Mouse (Mus musculus) MEL (cell line): ENCODE data around the gene Sorcs2. TPM values are rescaled to one million over a fixed set of nuclear protein-coding genes. Genes with fewer than 3 reads are reported as not detected.

ENCODE experiments used
- DNase-seq: peaks from one replicate; pipeline ENCODE4 v3.0.0; 2011; ENCODE audit warnings: low read depth, low spot score
- H3K27ac ChIP-seq: 2 replicates; pipeline ENCODE4 v1.5.1; 2012; ENCODE audit warnings: low read depth, mild to moderate bottlenecking, control low read depth, low read length, moderate library complexity; ENCODE audit not compliant: control insufficient read depth
- H3K27me3 ChIP-seq, 2 experiments: fragments of 150-350 bp in 1 of 2; sonication (generic) in 1 of 2; 2 replicates each; pipeline ENCODE4 v1.6.1; 2012; ENCODE audit warnings: low read length in 2 of 2, mild to moderate bottlenecking in 2 of 2, improper control_type of control experiment in 1 of 2, moderate library complexity in 1 of 2; ENCODE audit not compliant: insufficient read depth in 2 of 2, control insufficient read depth in 1 of 2
- H3K36me3 ChIP-seq, 2 experiments: 2 replicates each; pipeline ENCODE4 v1.6.1; 2012 to 2014; ENCODE audit warnings: low read length in 2 of 2, improper control_type of control experiment in 1 of 2, inconsistent platforms in 1 of 2, mild to moderate bottlenecking in 1 of 2; ENCODE audit not compliant: insufficient read depth in 2 of 2, control insufficient read depth in 1 of 2
- H3K4me1 ChIP-seq, 2 experiments: fragments of 150-350 bp in 1 of 2; sonication (generic) in 1 of 2; 2 replicates each; pipeline ENCODE4 v1.6.1; 2012; ENCODE audit warnings: low read length in 2 of 2, improper control_type of control experiment in 1 of 2, mild to moderate bottlenecking in 1 of 2; ENCODE audit not compliant: insufficient read depth in 2 of 2, control insufficient read depth in 1 of 2
- H3K4me3 ChIP-seq, 2 experiments: fragments of 150-350 bp in 1 of 2; sonication (generic) in 1 of 2; 2 replicates each; pipeline ENCODE4 v1.5.1; 2012; ENCODE audit warnings: low read depth in 2 of 2, low read length in 2 of 2, mild to moderate bottlenecking in 2 of 2, moderate library complexity in 2 of 2, control low read depth in 1 of 2, improper control_type of control experiment in 1 of 2; ENCODE audit not compliant: control insufficient read depth in 1 of 2, insufficient read depth in 1 of 2
- H3K79me2 ChIP-seq: 2 replicates; pipeline ENCODE4 v1.6.1; 2012; ENCODE audit warnings: mild to moderate bottlenecking, low read length, moderate library complexity; ENCODE audit not compliant: control insufficient read depth, poor library complexity, insufficient read depth
- H3K9ac ChIP-seq: 2 replicates; pipeline ENCODE4 v1.6.1; 2012; ENCODE audit warnings: low read depth, mild to moderate bottlenecking, control low read depth, low read length, moderate library complexity; ENCODE audit not compliant: control insufficient read depth, poor library complexity, severe bottlenecking
- H3K9me3 ChIP-seq: fragments of 150-350 bp; sonication (generic); replicated peaks from 2 replicates; pipeline ENCODE4 v1.6.1; 2012; ENCODE audit warnings: mild to moderate bottlenecking, low read length, improper control_type of control experiment, moderate library complexity; ENCODE audit not compliant: insufficient read depth
- ELF1 ChIP-seq: IDR thresholded peaks from 2 replicates; pipeline ENCODE4 v1.6.1; 2014; ENCODE audit warnings: low read depth, mild to moderate bottlenecking, inconsistent platforms, low read length, improper control_type of control experiment, moderate library complexity
- GABPA ChIP-seq: IDR thresholded peaks from 2 replicates; pipeline ENCODE4 v1.6.1; 2012; ENCODE audit warnings: low read depth, mild to moderate bottlenecking, inconsistent platforms, low read length, improper control_type of control experiment, moderate library complexity
- JUND ChIP-seq: IDR thresholded peaks from 2 replicates; pipeline ENCODE4 v1.6.1; 2011; ENCODE audit warnings: low read depth, mild to moderate bottlenecking, improper control_type of control experiment, low read length
- KAT2A ChIP-seq: conservative IDR thresholded peaks from 2 replicates; pipeline ENCODE4 v1.6.1; 2012; ENCODE audit warnings: low read depth, low read length, improper control_type of control experiment, inconsistent platforms
- MAX ChIP-seq: IDR thresholded peaks from 2 replicates; pipeline ENCODE4 v1.6.1; 2011; ENCODE audit warnings: low read length, improper control_type of control experiment
- MXI1 ChIP-seq: IDR thresholded peaks from 2 replicates; pipeline ENCODE4 v1.6.1; 2011; ENCODE audit warnings: mild to moderate bottlenecking, low read depth, low read length, improper control_type of control experiment
- MYB ChIP-seq: IDR thresholded peaks from 2 replicates; pipeline ENCODE4 v1.6.1; 2011; ENCODE audit warnings: mild to moderate bottlenecking, low read depth, low read length, improper control_type of control experiment
- MYC ChIP-seq: IDR thresholded peaks from 2 replicates; pipeline ENCODE4 v1.6.1; 2011; ENCODE audit warnings: low read depth, mild to moderate bottlenecking, low read length, improper control_type of control experiment, moderate library complexity
- NRF1 ChIP-seq: IDR thresholded peaks from 2 replicates; pipeline ENCODE4 v1.6.1; 2014; ENCODE audit warnings: low read depth, mild to moderate bottlenecking, inconsistent platforms, low read length, improper control_type of control experiment, moderate library complexity; ENCODE audit not compliant: poor library complexity, insufficient read depth, severe bottlenecking
- POLR2AphosphoS2 ChIP-seq: IDR thresholded peaks from 2 replicates; pipeline ENCODE4 v1.6.1; 2011; ENCODE audit warnings: low read length, improper control_type of control experiment
- RCOR1 ChIP-seq: IDR thresholded peaks from 2 replicates; pipeline ENCODE4 v1.6.1; 2012; ENCODE audit warnings: low read depth, mild to moderate bottlenecking, inconsistent platforms, low read length, improper control_type of control experiment
- SIN3A ChIP-seq: IDR thresholded peaks from 2 replicates; pipeline ENCODE4 v1.6.1; 2012; ENCODE audit warnings: low read length, improper control_type of control experiment, inconsistent platforms
- SMC3 ChIP-seq: IDR thresholded peaks from 2 replicates; pipeline ENCODE4 v1.6.1; 2011; ENCODE audit warnings: low read depth, low read length, improper control_type of control experiment
- TAL1 ChIP-seq: IDR thresholded peaks from 2 replicates; pipeline ENCODE4 v1.6.1; 2012; ENCODE audit warnings: mild to moderate bottlenecking, inconsistent platforms, low read length, moderate library complexity, mixed read lengths
- TBP ChIP-seq: IDR thresholded peaks from 2 replicates; pipeline ENCODE4 v1.8.0; 2011; ENCODE audit warnings: low read depth, low read length, improper control_type of control experiment
- UBTF ChIP-seq: IDR thresholded peaks from 2 replicates; pipeline ENCODE4 v1.6.1; 2012; ENCODE audit warnings: low read depth, mild to moderate bottlenecking, inconsistent platforms, low read length, improper control_type of control experiment, moderate library complexity, borderline replicate concordance; ENCODE audit not compliant: insufficient read depth
- ZC3H11A ChIP-seq: IDR thresholded peaks from 2 replicates; pipeline ENCODE4 v1.6.1; 2012; ENCODE audit warnings: low read depth, mild to moderate bottlenecking, inconsistent platforms, low read length, improper control_type of control experiment
- polyA plus RNA-seq, 2 experiments: library from polyadenylated mRNA; stranded (reverse) in 1 of 2; unstranded in 1 of 2; fragments of >175 nt in 1 of 2; fragments of >200 nt in 1 of 2; gene quantifications; 2 replicates each; pipeline versions ENCODE4 v1.2.1 to v1.2.4; 2012; ENCODE audit warnings: low replicate concordance in 2 of 2, low read depth in 1 of 2; ENCODE audit not compliant: insufficient read length in 2 of 2, insufficient read depth in 1 of 2, missing spikeins in 1 of 2
- total RNA-seq: library from RNA; depleted of rRNA; stranded (reverse); fragments of 300-350 nt; gene quantifications from 2 replicates; pipeline ENCODE4 v1.2.3, GENCODE M21; 2012

Gene Sorcs2
- total and polyA plus RNA-seq, 3 experiments = not detected

DNA sequence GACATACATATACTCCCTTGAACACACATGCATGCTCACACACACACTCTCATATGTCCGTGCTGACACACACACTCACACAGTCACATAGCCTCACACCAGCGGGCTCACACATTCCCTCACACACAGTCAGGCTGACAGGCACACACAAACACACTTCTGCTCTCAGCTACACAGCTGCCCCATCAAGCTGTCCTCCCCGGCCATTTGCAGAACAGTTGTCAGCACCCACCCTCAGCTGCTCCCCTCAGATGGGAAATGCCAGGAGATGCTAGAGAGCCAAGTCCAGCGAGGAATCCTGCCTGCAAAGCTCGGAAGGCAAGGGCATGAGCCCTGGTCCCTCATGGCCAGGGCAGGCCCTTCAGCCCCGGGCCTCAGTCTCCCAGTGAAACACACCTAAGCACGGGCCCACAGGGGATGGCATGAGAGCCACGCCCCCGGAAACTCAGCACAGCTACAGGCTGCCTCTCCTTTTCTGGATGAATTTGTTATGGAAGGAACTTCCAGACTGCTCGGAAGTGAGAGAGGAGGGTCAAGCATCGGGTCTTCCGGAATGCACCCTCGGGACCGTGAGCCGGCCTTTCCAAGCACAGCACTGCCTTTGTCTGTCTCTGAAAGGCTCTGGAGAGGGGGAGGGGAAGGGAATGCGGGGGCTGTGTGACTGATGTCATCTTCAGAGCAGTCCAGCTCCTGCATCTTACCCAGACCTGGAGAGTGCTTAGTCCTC lies 84.4 kb downstream of the Sorcs2 start (continued):
- no peak for TF ChIP-seq NRF1

DNA sequence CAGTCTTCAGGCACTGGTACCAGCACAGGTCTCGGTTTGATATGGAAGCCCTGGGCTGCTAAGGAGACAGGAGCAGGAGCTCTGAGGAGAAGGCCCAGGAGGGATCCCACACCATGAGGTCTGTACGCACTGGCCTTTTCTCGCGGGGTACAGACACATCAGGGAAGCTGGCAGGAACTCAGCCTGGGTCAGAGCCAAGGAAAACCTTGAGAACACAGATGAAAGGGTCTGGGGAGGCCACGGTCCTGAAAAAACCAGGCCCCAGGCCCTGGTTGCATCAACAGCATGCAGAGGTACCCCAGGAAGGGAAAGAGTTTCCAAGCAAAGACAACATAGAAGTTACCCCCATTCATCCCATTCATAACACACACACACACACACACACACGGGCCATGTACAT lies 85.0 kb downstream of the Sorcs2 start:
- Histone ChIP-seq H3K4me3 (no peak overlapping the region), H3K4me1 (no peaks in the 10 kb centered on the region), H3K27me3 (no peaks in the 10 kb centered on the region), H3K27ac (no peak overlapping the region), H3K9me3 (no peaks in the 10 kb centered on the region), H3K79me2 (no peaks in the 10 kb centered on the region), H3K9ac (no peak overlapping the region), H3K36me3 (no peaks in the 10 kb centered on the region)
- DNase-seq = no peak
- TF ChIP-seq TAL1 = no peak
- TF ChIP-seq MXI1 = no peak
- no peak for TF ChIP-seq GABPA
- no peak for TF ChIP-seq ELF1
- TF ChIP-seq RCOR1 = no peak
- no peak for TF ChIP-seq MYC
- no peak for TF ChIP-seq KAT2A
- TF ChIP-seq POLR2AphosphoS2 = no peak
- TF ChIP-seq UBTF = no peak
- no peak for TF ChIP-seq TBP

DNA sequence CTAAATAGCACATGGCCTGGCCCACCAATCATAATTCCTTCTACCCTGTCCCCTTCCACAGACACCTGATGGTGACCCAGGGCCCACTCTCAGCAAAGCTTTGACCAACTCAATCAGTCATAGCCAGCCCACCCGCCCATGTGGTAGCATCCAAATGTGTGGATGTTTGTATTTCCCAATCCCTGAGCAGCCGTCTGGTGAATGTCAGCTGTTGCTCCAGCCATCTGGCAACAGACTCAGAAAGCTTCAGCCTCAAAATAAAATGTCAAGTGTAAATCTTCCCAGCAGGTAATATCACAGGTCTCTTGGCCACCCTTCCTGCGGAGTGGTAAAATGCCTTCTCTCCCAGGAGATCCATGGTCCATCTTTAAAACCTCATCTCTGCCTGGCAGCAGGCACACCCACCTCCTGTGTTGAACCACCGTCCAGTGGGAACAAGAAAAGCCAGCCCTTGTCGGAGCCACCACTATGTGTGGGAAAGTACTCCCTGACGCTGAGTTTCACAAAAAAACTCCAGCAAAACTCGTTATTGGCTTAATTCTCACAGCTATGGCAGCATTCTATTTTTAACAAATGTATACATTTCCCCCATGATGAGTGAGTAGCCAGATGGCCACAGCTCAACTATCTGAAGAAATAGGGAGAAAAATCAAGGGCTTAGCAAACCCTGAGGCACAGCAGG lies 93.5 kb downstream of the Sorcs2 start:
- no peak overlapping the region for H3K9ac ChIP-seq
- no peak for TF ChIP-seq SIN3A
- TF ChIP-seq MYB = no peak
- TF ChIP-seq ZC3H11A = no peak
- no peak for TF ChIP-seq GABPA
- no peak for TF ChIP-seq SMC3
- TF ChIP-seq MAX = no peak
- no peak for TF ChIP-seq JUND
- TF ChIP-seq, all 39 proteins: peak for 0
- H3K36me3 ChIP-seq = no peaks in the 10 kb centered on the region
- no peak for DNase-seq
- H3K9me3 ChIP-seq = no peaks in the 10 kb centered on the region
- H3K79me2 ChIP-seq = no peaks in the 10 kb centered on the region
- no peaks in the 10 kb centered on the region for H3K4me1 ChIP-seq
- no peak overlapping the region for H3K4me3 ChIP-seq
- no peaks in the 10 kb centered on the region for H3K27me3 ChIP-seq
- no peak overlapping the region for H3K27ac ChIP-seq
